Mouse (Mus musculus) testis, adult 2 months (tissue): ENCODE data around the gene Mrps11. TPM values are rescaled to one million over a fixed set of nuclear protein-coding genes. Genes with fewer than 3 reads are reported as not detected.

Experiments used
- H3K27ac ChIP-seq: fragments of 200-500 bp; 2 replicates; pipeline ENCODE4 v1.5.1; 2012; ENCODE audit warnings: low read depth, low read length; ENCODE audit not compliant: control insufficient read depth, insufficient read depth
- H3K27me3 ChIP-seq: fragments of 200-500 bp; 2 replicates; pipeline ENCODE4 v1.6.1; 2012; ENCODE audit warnings: mild to moderate bottlenecking, low read length, moderate library complexity; ENCODE audit not compliant: control insufficient read depth, insufficient read depth
- H3K36me3 ChIP-seq: fragments of 200-500 bp; 2 replicates; pipeline ENCODE4 v1.6.1; 2012; ENCODE audit warnings: mild to moderate bottlenecking, low read length; ENCODE audit not compliant: control insufficient read depth, insufficient read depth
- H3K4me1 ChIP-seq: fragments of 200-500 bp; 2 replicates; pipeline ENCODE4 v1.6.1; 2012; ENCODE audit warnings: low read length; ENCODE audit not compliant: control insufficient read depth, insufficient read depth
- H3K4me3 ChIP-seq: fragments of 200-500 bp; 2 replicates; pipeline ENCODE4 v1.5.1; 2012; ENCODE audit warnings: low read depth, mild to moderate bottlenecking, low read length, moderate library complexity, mixed read lengths; ENCODE audit not compliant: control insufficient read depth
- CTCF ChIP-seq: fragments of 200-500 bp; IDR thresholded peaks from 2 replicates; pipeline ENCODE4 v1.5.1; 2012; ENCODE audit warnings: low read depth, mild to moderate bottlenecking, inconsistent platforms, low read length, moderate library complexity; ENCODE audit not compliant: control insufficient read depth, insufficient read depth, insufficient replicate concordance
- POLR2A ChIP-seq: fragments of 200-500 bp; IDR thresholded peaks from 2 replicates; pipeline ENCODE4 v1.6.1; 2012; ENCODE audit warnings: low read depth, mild to moderate bottlenecking, inconsistent platforms, low read length, moderate library complexity; ENCODE audit not compliant: control insufficient read depth
- polyA plus RNA-seq: library from polyadenylated mRNA; depleted of rRNA; stranded (reverse); fragments of >200 nt; gene quantifications from 2 replicates; pipeline ENCODE4 v1.2.3, GENCODE M21; 2012

The Mrps11 gene
- polyA plus RNA-seq, 1 experiment: 55.0 TPM

DNA sequence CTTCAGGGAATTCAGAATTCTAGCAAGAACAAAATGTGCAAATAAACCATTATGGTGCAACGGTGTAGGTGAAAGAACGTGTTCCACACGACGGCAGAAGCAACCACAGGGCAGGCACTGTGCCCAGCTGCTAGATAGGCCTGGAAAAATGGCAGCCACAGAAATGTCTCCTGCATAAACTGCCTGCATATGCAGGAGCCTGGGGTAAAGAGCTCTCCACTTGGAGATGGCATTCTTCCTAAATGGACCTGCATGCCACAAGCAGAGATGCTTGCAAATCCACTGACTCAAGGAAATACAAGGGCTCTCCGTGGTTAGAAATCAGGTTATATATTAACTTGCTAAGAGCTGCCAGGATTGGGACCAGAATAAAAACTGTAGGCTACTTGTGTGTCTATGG lies 4.2 kb upstream of the Mrps11 start:
- no peak for TF ChIP-seq CTCF
- no peak for TF ChIP-seq POLR2A
- Histone ChIP-seq H3K36me3 (peaks cover 6% of the 10 kb centered on the region), H3K27me3 (no peaks in the 10 kb centered on the region), H3K4me1 (no peaks in the 10 kb centered on the region), H3K4me3 (no peak overlapping the region), H3K27ac (no peak overlapping the region)

DNA sequence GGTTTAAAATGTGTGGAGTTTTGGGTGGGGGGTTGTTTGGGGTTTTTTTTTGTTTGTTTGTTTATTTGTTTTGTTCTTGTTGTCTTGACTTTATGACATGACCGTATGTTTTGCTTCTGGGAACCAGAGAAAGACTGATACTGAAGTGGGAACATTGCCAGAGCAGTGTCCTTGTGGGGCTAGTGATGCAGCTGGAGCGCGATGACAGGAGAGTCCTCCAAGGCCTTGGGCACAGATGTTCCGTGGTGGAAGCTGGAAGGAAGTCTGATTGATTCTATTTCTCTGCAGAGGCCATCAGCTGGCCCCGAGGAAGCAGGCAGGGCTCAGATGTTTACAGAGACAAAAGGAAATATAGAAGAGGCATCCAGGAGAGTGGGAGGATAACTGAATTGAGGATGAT lies 3.0 kb downstream of the Mrps11 start:
- H3K27ac ChIP-seq: no peak overlapping the region
- H3K36me3 ChIP-seq: no peaks in the 10 kb centered on the region
- no peaks in the 10 kb centered on the region for H3K4me1 ChIP-seq
- no peak overlapping the region for H3K4me3 ChIP-seq
- no peaks in the 10 kb centered on the region for H3K27me3 ChIP-seq
- TF ChIP-seq CTCF: no peak
- no peak for TF ChIP-seq POLR2A

- Histone ChIP-seq H3K27ac (no peak overlapping the region), H3K27me3 (no peaks in the 10 kb centered on the region), H3K36me3 (no peaks in the 10 kb centered on the region), H3K4me3 (no peak overlapping the region), H3K4me1 (no peaks in the 10 kb centered on the region)
- TF ChIP-seq POLR2A (no peak), CTCF (no peak)
These were observed 5.0 kb downstream of the Mrps11 start for GRCm38 (mm10) chr7:78787793-78788380.

GRCm38 (mm10) chr7:78791359-78792222 lies 8.7 kb downstream of the Mrps11 start:
- no peaks in the 10 kb centered on the region for H3K4me1 ChIP-seq
- no peaks in the 10 kb centered on the region for H3K36me3 ChIP-seq
- peak; percentile 37; the same call in 1 of the 2 replicates for TF ChIP-seq CTCF
- no peak for TF ChIP-seq POLR2A
- H3K4me3 ChIP-seq: no peak overlapping the region
- no peaks in the 10 kb centered on the region for H3K27me3 ChIP-seq
- no peak overlapping the region for H3K27ac ChIP-seq

- TF ChIP-seq CTCF: no peak
- no peak for TF ChIP-seq POLR2A
- Histone ChIP-seq H3K36me3 (no peaks in the 10 kb centered on the region), H3K27me3 (no peaks in the 10 kb centered on the region), H3K4me3 (no peak overlapping the region), H3K4me1 (no peaks in the 10 kb centered on the region), H3K27ac (no peak overlapping the region)
These were observed 11.1 kb downstream of the Mrps11 start for GRCm38 (mm10) chr7:78793895-78794570.

DNA sequence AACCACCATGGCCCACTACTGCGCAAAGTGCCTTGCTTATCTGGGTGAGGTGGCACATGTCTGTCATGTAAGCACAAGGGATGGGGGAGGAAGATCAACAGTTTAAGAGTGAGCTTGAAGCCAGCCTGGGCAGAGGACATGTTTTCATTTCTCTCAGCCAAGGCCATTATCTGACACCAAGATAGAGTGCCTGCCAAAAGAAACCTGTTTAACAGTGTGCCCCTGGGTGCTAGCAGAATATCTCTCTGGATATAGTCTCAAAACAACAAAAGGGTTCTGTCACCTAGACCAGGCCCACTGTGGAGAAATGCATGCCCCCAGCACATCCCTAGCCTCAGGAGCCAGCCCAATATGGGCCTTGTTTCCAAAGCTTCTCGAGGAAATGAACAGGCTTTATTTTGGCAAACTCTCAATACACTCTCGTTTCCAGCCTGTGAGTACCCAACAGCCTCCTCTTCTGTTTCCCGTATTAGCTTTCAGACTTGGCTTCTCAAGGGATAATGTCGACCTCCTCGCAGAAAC lies 11.7 kb downstream of the Mrps11 start:
- H3K36me3 ChIP-seq: no peaks in the 10 kb centered on the region
- no peak for TF ChIP-seq POLR2A
- TF ChIP-seq CTCF: no peak
- no peak overlapping the region for H3K27ac ChIP-seq
- no peaks in the 10 kb centered on the region for H3K27me3 ChIP-seq
- H3K4me3 ChIP-seq: no peak overlapping the region
- H3K4me1 ChIP-seq: no peaks in the 10 kb centered on the region

DNA sequence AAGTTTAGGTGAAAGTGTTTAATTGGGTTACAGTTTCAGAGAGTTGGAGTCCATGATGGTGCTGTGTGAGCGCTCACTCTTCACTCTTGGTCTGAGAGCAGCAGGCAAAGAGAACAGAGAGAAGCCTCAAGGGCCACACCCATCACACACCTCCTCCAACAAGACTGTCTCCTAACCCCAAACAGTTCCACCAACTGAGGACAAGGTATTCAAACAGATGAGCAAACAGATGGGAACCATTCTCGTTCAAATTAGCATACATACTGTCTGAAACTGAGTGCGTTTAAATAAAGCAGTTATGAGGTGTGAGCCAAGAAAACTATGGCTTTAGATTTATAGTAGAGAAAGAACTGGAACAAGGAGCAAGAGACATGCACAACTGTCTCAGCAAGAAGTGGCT lies 13.7 kb downstream of the Mrps11 start:
- Histone ChIP-seq H3K27ac (no peak overlapping the region), H3K4me3 (no peak overlapping the region), H3K27me3 (no peaks in the 10 kb centered on the region), H3K4me1 (no peaks in the 10 kb centered on the region), H3K36me3 (no peaks in the 10 kb centered on the region)
- TF ChIP-seq POLR2A (no peak), CTCF (no peak)
